Mouse (Mus musculus) midbrain, embryonic 12.5 days (tissue): ENCODE results near the gene Vwa2. TPM values are rescaled to one million over a fixed set of nuclear protein-coding genes. Genes with fewer than 3 reads are reported as not detected.

Source experiments
- ATAC-seq: fragments of 200-750 bp; cut with Nextera tagmentation; 2 replicates; pipeline ENCODE4 v1.8.0; 2017; ENCODE audit warnings: low read depth, moderate TSS enrichment, moderate library complexity; ENCODE audit not compliant: low FRiP score
- H3K27ac ChIP-seq: fragments of 300-500 bp; sonication (generic); replicated peaks from 2 replicates; pipeline ENCODE4 v1.5.1; 2016; ENCODE audit warnings: mild to moderate bottlenecking
- H3K27me3 ChIP-seq: fragments of 300-500 bp; sonication (generic); 2 replicates; pipeline ENCODE4 v1.6.1; 2016; ENCODE audit warnings: mild to moderate bottlenecking
- H3K36me3 ChIP-seq: fragments of 300-500 bp; sonication (generic); 2 replicates; pipeline ENCODE4 v1.6.1; 2016
- H3K4me1 ChIP-seq: fragments of 300-500 bp; sonication (generic); 2 replicates; pipeline ENCODE4 v1.6.1; 2016
- H3K4me2 ChIP-seq: fragments of 300-500 bp; sonication (generic); replicated peaks from 2 replicates; pipeline ENCODE4 v1.6.1; 2016; ENCODE audit warnings: mild to moderate bottlenecking, moderate library complexity
- H3K4me3 ChIP-seq: fragments of 300-500 bp; sonication (generic); 2 replicates; pipeline ENCODE4 v1.5.1; 2016; ENCODE audit warnings: mild to moderate bottlenecking
- H3K9ac ChIP-seq: fragments of 300-500 bp; sonication (generic); replicated peaks from 2 replicates; pipeline ENCODE4 v1.6.1; 2016; ENCODE audit warnings: mild to moderate bottlenecking, moderate library complexity
- H3K9me3 ChIP-seq: fragments of 300-500 bp; sonication (generic); 2 replicates; pipeline ENCODE4 v1.6.1; 2016; ENCODE audit warnings: mild to moderate bottlenecking
- WGBS: fragments of 180-500 bp; shearing (Covaris S2); methylation state at CpG from one replicate; pipeline ENCODE4 v1.1.7; 2016; 5-methylcytosine and 5-hydroxymethylcytosine counted together
- polyA plus RNA-seq: library from polyadenylated mRNA; unstranded; fragments of >200 nt; fragmentation: Nextera tagmentation; extraction: Ambion mirVana; gene quantifications from 2 replicates; pipeline ENCODE4 v1.2.1, GENCODE M21; 2016

Gene Vwa2
- 0.31 and 0.37 TPM in 2 replicates for polyA plus RNA-seq

GRCm38 (mm10) chr19:56873816-56874600, at the start of gene Vwa2:
Vwa2 (plus strand) TSS chr19:56874249.
- peak; percentile 38; the same call in 1 of the 2 replicates for ATAC-seq
- peaks cover 12% of the 10 kb centered on the region for H3K4me1 ChIP-seq
- peak within 1 kb of the TSS; percentile 44 for H3K9ac ChIP-seq
- no peaks in the 10 kb centered on the region for H3K36me3 ChIP-seq
- H3K4me3 ChIP-seq = peak within 1 kb of the TSS; percentile 57
- 3% methylated on average over 68 of the region's 71 CpGs for WGBS
- H3K9me3 ChIP-seq = no peaks in the 10 kb centered on the region
- peaks cover 78% of the 10 kb centered on the region for H3K27me3 ChIP-seq
- H3K4me2 ChIP-seq = peak within 1 kb of the TSS; percentile 97
- no peak within 1 kb of the TSS for H3K27ac ChIP-seq

- peak within 1 kb of the TSS; percentile 32 for H3K4me2 ChIP-seq
- H3K9me3 ChIP-seq = no peaks in the 10 kb centered on the region
- peaks cover 2% of the 10 kb centered on the region; the same call in 1 of the 2 replicates for H3K4me1 ChIP-seq
- H3K4me3 ChIP-seq = no peak within 1 kb of the TSS
- WGBS = 57% methylated on average over 39 of the region's 44 CpGs
- ATAC-seq = no peak
- H3K27ac ChIP-seq = no peak within 1 kb of the TSS
- H3K27me3 ChIP-seq = peaks cover 17% of the 10 kb centered on the region
- H3K9ac ChIP-seq = no peak within 1 kb of the TSS
- H3K36me3 ChIP-seq = no peaks in the 10 kb centered on the region
These were observed 47.9 kb upstream of the Vwa2 start, which contains the start of gene Tdrd1 for GRCm38 (mm10) chr19:56826047-56826631. Tdrd1 (plus strand) TSS chr19:56826209.

GRCm38 (mm10) chr19:56828305-56828704, 45.7 kb upstream of the Vwa2 start:
- WGBS = 91% methylated on average over 11 of the region's 11 CpGs
- no peak overlapping the region for H3K4me2 ChIP-seq

GRCm38 (mm10) chr19:56829267-56829666, 44.8 kb upstream of the Vwa2 start:
- Histone ChIP-seq H3K4me2 (no peak overlapping the region), H3K27me3 (peaks cover 13% of the 10 kb centered on the region), H3K9me3 (no peaks in the 10 kb centered on the region), H3K27ac (no peak overlapping the region), H3K4me3 (no peak overlapping the region), H3K4me1 (no peaks in the 10 kb centered on the region), H3K36me3 (no peaks in the 10 kb centered on the region), H3K9ac (no peak overlapping the region)
- WGBS = 89% methylated on average over 9 of the region's 9 CpGs
- no peak for ATAC-seq

More at GRCm38 (mm10) chr19:56828305-56828704, 45.7 kb upstream of the Vwa2 start:
- no peak for ATAC-seq
- no peak overlapping the region for H3K27ac ChIP-seq
- no peaks in the 10 kb centered on the region for H3K9me3 ChIP-seq
- H3K27me3 ChIP-seq = peaks cover 17% of the 10 kb centered on the region
- no peak overlapping the region for H3K4me3 ChIP-seq
- no peaks in the 10 kb centered on the region for H3K36me3 ChIP-seq
- H3K4me1 ChIP-seq = no peaks in the 10 kb centered on the region
- H3K9ac ChIP-seq = no peak overlapping the region

- no peak for ATAC-seq
- H3K36me3 ChIP-seq = no peaks in the 10 kb centered on the region
- H3K27ac ChIP-seq = no peak overlapping the region
- H3K9me3 ChIP-seq = no peaks in the 10 kb centered on the region
- no peaks in the 10 kb centered on the region for H3K4me1 ChIP-seq
- H3K27me3 ChIP-seq = peaks cover 12% of the 10 kb centered on the region
- H3K4me2 ChIP-seq = no peak overlapping the region
- no peak overlapping the region for H3K4me3 ChIP-seq
- 91% methylated on average over 4 of the region's 4 CpGs for WGBS
- H3K9ac ChIP-seq = no peak overlapping the region
These were observed 43.9 kb upstream of the Vwa2 start for GRCm38 (mm10) chr19:56830163-56830562.

GRCm38 (mm10) chr19:56835340-56835739, 38.7 kb upstream of the Vwa2 start:
- H3K4me3 ChIP-seq = no peak overlapping the region
- H3K4me2 ChIP-seq = no peak overlapping the region
- ATAC-seq = no peak
- H3K9me3 ChIP-seq = no peaks in the 10 kb centered on the region
- H3K27me3 ChIP-seq = no peaks in the 10 kb centered on the region
- 0 out of 2 replicates have a peak, but pooled peaks cover 3% of the 10 kb centered on the region for H3K4me1 ChIP-seq
- H3K36me3 ChIP-seq = no peaks in the 10 kb centered on the region
- H3K27ac ChIP-seq = no peak overlapping the region
- 53% methylated on average over 9 of the region's 9 CpGs for whole genome bisulfite sequencing
- no peak overlapping the region for H3K9ac ChIP-seq

- no peak overlapping the region for H3K27ac ChIP-seq
- no peak overlapping the region for H3K4me3 ChIP-seq
- H3K9me3 ChIP-seq = no peaks in the 10 kb centered on the region
- no peaks in the 10 kb centered on the region for H3K27me3 ChIP-seq
- H3K36me3 ChIP-seq = no peaks in the 10 kb centered on the region
- no peak for ATAC-seq
- 0 out of 2 replicates have a peak, but pooled peaks cover 3% of the 10 kb centered on the region for H3K4me1 ChIP-seq
- no peak overlapping the region for H3K4me2 ChIP-seq
- H3K9ac ChIP-seq = no peak overlapping the region
- 75% methylated on average over 17 of the region's 17 CpGs for WGBS
These were observed 34.9 kb upstream of the Vwa2 start for GRCm38 (mm10) chr19:56838942-56839706.

GRCm38 (mm10) chr19:56842974-56843373, 31.1 kb upstream of the Vwa2 start:
- Histone ChIP-seq H3K9ac (no peak overlapping the region), H3K4me3 (no peak overlapping the region), H3K4me2 (no peak overlapping the region), H3K27me3 (no peaks in the 10 kb centered on the region), H3K36me3 (no peaks in the 10 kb centered on the region), H3K9me3 (peaks cover 4% of the 10 kb centered on the region; the same call in 1 of the 2 replicates), H3K27ac (no peak overlapping the region), H3K4me1 (no peaks in the 10 kb centered on the region)
- ATAC-seq = no peak
- WGBS = 85% methylated on average over 12 of the region's 12 CpGs

- H3K9ac ChIP-seq = no peak overlapping the region
- H3K4me2 ChIP-seq = no peak overlapping the region
- no peak for ATAC-seq
- H3K36me3 ChIP-seq = no peaks in the 10 kb centered on the region
- no peaks in the 10 kb centered on the region for H3K4me1 ChIP-seq
- H3K27me3 ChIP-seq = no peaks in the 10 kb centered on the region
- no peak overlapping the region for H3K4me3 ChIP-seq
- no peak overlapping the region for H3K27ac ChIP-seq
- H3K9me3 ChIP-seq = no peaks in the 10 kb centered on the region
These were observed 21.5 kb upstream of the Vwa2 start for GRCm38 (mm10) chr19:56852590-56852989.

- no peak overlapping the region for H3K4me2 ChIP-seq
- no peak overlapping the region for H3K4me3 ChIP-seq
- ATAC-seq = no peak
- 58% methylated on average over 5 of the region's 5 CpGs for WGBS
- H3K27me3 ChIP-seq = no peaks in the 10 kb centered on the region
- H3K9ac ChIP-seq = no peak overlapping the region
- H3K27ac ChIP-seq = no peak overlapping the region
- H3K36me3 ChIP-seq = no peaks in the 10 kb centered on the region
- no peaks in the 10 kb centered on the region for H3K9me3 ChIP-seq
- no peaks in the 10 kb centered on the region for H3K4me1 ChIP-seq
These were observed 17.6 kb upstream of the Vwa2 start for GRCm38 (mm10) chr19:56856455-56856854.

- H3K27me3 ChIP-seq = peaks cover 22% of the 10 kb centered on the region
- H3K27ac ChIP-seq = no peak overlapping the region
- no peaks in the 10 kb centered on the region for H3K4me1 ChIP-seq
- no peaks in the 10 kb centered on the region for H3K9me3 ChIP-seq
- WGBS = 79% methylated on average over 4 of the region's 4 CpGs
- no peak overlapping the region for H3K9ac ChIP-seq
- no peak overlapping the region for H3K4me2 ChIP-seq
- H3K36me3 ChIP-seq = no peaks in the 10 kb centered on the region
- H3K4me3 ChIP-seq = no peak overlapping the region
- ATAC-seq = no peak
These were observed 6.3 kb upstream of the Vwa2 start for GRCm38 (mm10) chr19:56867701-56868100.
